Mouse (Mus musculus): ENCODE data around the gene Dgkb.

GRCm38 (mm10) chr12:37796265-37796928 lies 21.1 kb upstream of the Dgkb start:
- TF ChIP-seq CTCF (IDR thresholded peaks at IDR 0.05; ENCODE audit: borderline replicate concordance, extremely low read depth, insufficient read depth, insufficient read length) (no peak), POLR2A (IDR thresholded peaks at IDR 0.05; ENCODE audit: borderline replicate concordance, extremely low read depth, insufficient read depth, insufficient read length, poor library complexity, severe bottlenecking) (no peak)

All from brain, embryonic 14.5 days (tissue).